Mouse (Mus musculus) lung, adult 2 months (tissue): ENCODE data around the gene Eddm3b.

Experiments used
- CTCF ChIP-seq: fragments of 200-500 bp; IDR thresholded peaks from 2 replicates; pipeline ENCODE4 v1.5.1; 2011; ENCODE audit warnings: mild to moderate bottlenecking, low read length, control low read depth; ENCODE audit not compliant: insufficient read depth
- POLR2A ChIP-seq: fragments of 200-500 bp; IDR thresholded peaks from 2 replicates; pipeline ENCODE4 v1.6.1; 2011; ENCODE audit warnings: low read depth, mild to moderate bottlenecking, control low read depth, low read length, borderline replicate concordance; ENCODE audit errors: extremely low read depth

- TF ChIP-seq CTCF: no peak
- TF ChIP-seq POLR2A: no peak
Observed at GRCm38 (mm10) chr14:51087762-51088161, 26.5 kb upstream of the Eddm3b start.
